Mouse (Mus musculus) liver, embryonic 16.5 days (tissue): ENCODE data around the gene Xaf1. TPM values are rescaled to one million over a fixed set of nuclear protein-coding genes. Genes with fewer than 3 reads are reported as not detected.

Experiments used
- ATAC-seq: fragments of 200-750 bp; cut with Nextera tagmentation; 2 replicates; pipeline ENCODE4 v1.8.0; 2017; ENCODE audit warnings: low read depth, mild to moderate bottlenecking, moderate number of reproducible peaks, moderate library complexity
- H3K27ac ChIP-seq: fragments of 300-500 bp; sonication (generic); 2 replicates; pipeline ENCODE4 v1.5.1; 2014; ENCODE audit warnings: mild to moderate bottlenecking, low read length
- H3K27me3 ChIP-seq: fragments of 300-500 bp; sonication (generic); 2 replicates; pipeline ENCODE4 v1.6.1; 2014; ENCODE audit warnings: low read depth, low read length, mixed read lengths; ENCODE audit not compliant: control insufficient read depth, insufficient read depth
- H3K36me3 ChIP-seq: fragments of 300-500 bp; sonication (generic); 2 replicates; pipeline ENCODE4 v1.6.1; 2014; ENCODE audit warnings: mild to moderate bottlenecking; ENCODE audit not compliant: control insufficient read depth, insufficient read depth
- H3K4me1 ChIP-seq: fragments of 300-500 bp; sonication (generic); 2 replicates; pipeline ENCODE4 v1.6.1; 2014; ENCODE audit warnings: low read depth, low read length, mixed read lengths; ENCODE audit not compliant: control insufficient read depth
- H3K4me2 ChIP-seq: fragments of 300-500 bp; sonication (generic); 2 replicates; pipeline ENCODE4 v1.6.1; 2014; ENCODE audit warnings: low read depth, low read length, mixed read lengths
- H3K4me3 ChIP-seq: fragments of 300-500 bp; sonication (generic); 2 replicates; pipeline ENCODE4 v1.5.1; 2014; ENCODE audit warnings: low read depth, mild to moderate bottlenecking, low read length
- H3K9ac ChIP-seq: fragments of 300-500 bp; sonication (generic); 2 replicates; pipeline ENCODE4 v1.6.1; 2014; ENCODE audit warnings: low read depth, low read length
- H3K9me3 ChIP-seq: fragments of 300-500 bp; sonication (generic); replicated peaks from 2 replicates; pipeline ENCODE4 v1.6.1; 2016; ENCODE audit warnings: low read length; ENCODE audit not compliant: control insufficient read depth
- WGBS: fragments of 180-500 bp; shearing (Covaris S2); extraction: QIAGEN DNeasy Blood & Tissue Kit; methylation state at CpG from one replicate; pipeline ENCODE4 v1.1.7; 2014; ENCODE audit not compliant: insufficient replicate concordance; 5-methylcytosine and 5-hydroxymethylcytosine counted together
- polyA plus RNA-seq: library from polyadenylated mRNA; unstranded; fragments of >200 nt; fragmentation: Nextera tagmentation; extraction: Ambion mirVana; gene quantifications from 2 replicates; pipeline ENCODE4 v1.2.1, GENCODE M21; 2015

The Xaf1 gene
- polyA plus RNA-seq, result 2.7 and 3.4 TPM in 2 replicates

DNA sequence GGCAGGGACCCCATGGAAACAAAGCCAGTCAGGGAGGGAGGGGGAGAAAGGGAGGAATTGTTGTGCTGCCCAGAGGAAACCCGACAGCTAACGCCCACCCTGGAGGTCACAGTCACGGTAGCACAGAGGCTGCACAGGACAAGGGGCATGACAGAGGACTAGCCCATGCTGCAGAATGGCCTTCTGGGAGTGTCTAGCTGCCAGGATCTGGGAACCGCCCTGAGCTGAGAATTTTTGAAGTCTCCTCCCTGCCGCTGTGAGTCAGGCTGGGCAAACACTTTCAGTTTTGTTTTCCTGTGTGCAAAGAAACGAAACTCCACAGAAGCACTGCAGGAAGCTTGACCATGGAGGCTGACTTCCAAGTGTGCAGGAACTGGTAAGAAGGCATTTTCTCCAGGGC is at the start of gene Xaf1:
Gene Xaf1, plus strand, starts transcription at position 296 of the 400 bp plus-strand sequence.
- H3K36me3 ChIP-seq, result no peaks in the 10 kb centered on the region
- no peak for ATAC-seq
- peak within 1 kb of the TSS; percentile 28; the same call in 1 of the 2 replicates for H3K9ac ChIP-seq
- peak within 1 kb of the TSS; percentile 48 for H3K4me3 ChIP-seq
- no peaks in the 10 kb centered on the region; the same call in 1 of the 2 replicates for H3K4me1 ChIP-seq
- peak within 1 kb of the TSS; percentile 49 for H3K4me2 ChIP-seq
- H3K27me3 ChIP-seq, result no peaks in the 10 kb centered on the region
- H3K27ac ChIP-seq, result no peak within 1 kb of the TSS
- H3K9me3 ChIP-seq, result no peaks in the 10 kb centered on the region
- WGBS, result 1% methylated on average over 6 of the region's 6 CpGs

DNA sequence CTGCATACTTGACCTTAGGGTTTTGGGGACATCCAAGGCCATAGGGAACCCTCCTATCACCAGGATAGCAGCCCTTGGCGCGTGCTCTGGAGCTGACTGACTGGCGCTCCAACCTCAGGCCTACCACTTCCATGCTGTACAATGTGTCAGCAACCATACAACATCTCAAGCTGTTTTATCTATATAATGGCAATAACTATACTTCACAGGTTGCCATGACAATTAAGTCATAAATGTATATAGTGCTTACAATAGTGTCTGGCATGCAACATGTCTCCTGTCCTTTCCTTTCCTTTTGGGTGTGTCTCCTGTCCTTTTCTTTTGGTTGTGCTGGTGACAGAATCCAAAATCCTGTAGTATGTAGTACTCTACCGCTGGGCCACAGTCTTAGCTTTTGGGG is 45.8 kb upstream of the Xaf1 start:
- H3K27me3 ChIP-seq, result peaks cover under 1% of the 10 kb centered on the region; the same call in 1 of the 2 replicates
- H3K27ac ChIP-seq, result no peak overlapping the region
- 81% methylated on average over 4 of the region's 4 CpGs for WGBS
- H3K36me3 ChIP-seq, result no peaks in the 10 kb centered on the region
- no peak for ATAC-seq
- H3K9me3 ChIP-seq, result no peaks in the 10 kb centered on the region
- no peaks in the 10 kb centered on the region for H3K4me1 ChIP-seq
- H3K4me3 ChIP-seq, result no peak overlapping the region
- H3K9ac ChIP-seq, result no peak overlapping the region
- no peak overlapping the region for H3K4me2 ChIP-seq

DNA sequence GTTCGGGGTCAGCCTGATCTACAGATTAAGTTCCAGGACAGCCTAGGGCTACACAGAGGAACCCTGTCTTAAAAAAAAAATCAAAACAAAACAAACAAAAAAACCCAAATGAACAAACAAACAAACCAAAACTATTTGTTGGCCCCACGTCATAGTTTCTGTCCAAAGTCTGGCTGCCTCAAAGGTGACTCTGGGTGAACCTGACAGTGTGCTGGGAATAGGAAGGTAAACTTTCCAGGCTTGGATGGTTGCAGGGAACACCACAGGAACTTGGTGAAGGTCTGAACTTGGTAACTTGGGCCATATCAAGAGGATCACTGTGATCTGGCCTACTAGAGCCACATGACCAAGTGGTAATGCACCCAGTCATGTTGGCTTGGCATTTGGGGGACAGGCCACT is 45.0 kb upstream of the Xaf1 start:
- Histone ChIP-seq H3K27me3 (no peaks in the 10 kb centered on the region), H3K27ac (no peak overlapping the region), H3K4me1 (no peaks in the 10 kb centered on the region), H3K9me3 (no peaks in the 10 kb centered on the region), H3K9ac (no peak overlapping the region), H3K36me3 (no peaks in the 10 kb centered on the region), H3K4me3 (no peak overlapping the region), H3K4me2 (no peak overlapping the region)
- WGBS, result 39% methylated on average over 2 of the region's 2 CpGs
- no peak for ATAC-seq

DNA sequence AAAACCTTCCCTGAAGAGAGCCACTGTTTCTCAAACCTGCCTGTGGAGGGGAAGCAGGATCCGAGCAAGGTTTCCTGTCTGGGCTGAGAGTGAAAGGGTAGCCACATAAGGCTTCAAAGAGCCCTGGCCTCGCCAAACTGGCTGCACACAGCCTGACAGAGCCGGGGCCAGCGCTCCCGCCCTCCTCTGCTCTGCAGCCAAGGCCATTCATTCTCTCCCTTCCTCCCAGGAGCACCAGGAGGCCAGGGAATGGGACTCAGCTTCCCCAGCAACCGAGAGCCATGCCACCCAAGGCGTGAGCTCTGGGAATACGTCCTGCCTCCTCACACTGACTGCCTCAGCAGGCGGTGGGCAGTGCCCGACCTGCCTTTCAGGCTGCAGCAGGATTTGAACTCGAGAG is 35.9 kb upstream of the Xaf1 start:
- Histone ChIP-seq H3K9ac (no peak overlapping the region), H3K4me2 (no peak overlapping the region), H3K36me3 (no peaks in the 10 kb centered on the region), H3K27ac (no peak overlapping the region), H3K27me3 (peaks cover 28% of the 10 kb centered on the region), H3K4me3 (no peak overlapping the region), H3K4me1 (no peaks in the 10 kb centered on the region), H3K9me3 (no peaks in the 10 kb centered on the region)
- WGBS, result 7% methylated on average over 11 of the region's 11 CpGs
- ATAC-seq, result no peak

DNA sequence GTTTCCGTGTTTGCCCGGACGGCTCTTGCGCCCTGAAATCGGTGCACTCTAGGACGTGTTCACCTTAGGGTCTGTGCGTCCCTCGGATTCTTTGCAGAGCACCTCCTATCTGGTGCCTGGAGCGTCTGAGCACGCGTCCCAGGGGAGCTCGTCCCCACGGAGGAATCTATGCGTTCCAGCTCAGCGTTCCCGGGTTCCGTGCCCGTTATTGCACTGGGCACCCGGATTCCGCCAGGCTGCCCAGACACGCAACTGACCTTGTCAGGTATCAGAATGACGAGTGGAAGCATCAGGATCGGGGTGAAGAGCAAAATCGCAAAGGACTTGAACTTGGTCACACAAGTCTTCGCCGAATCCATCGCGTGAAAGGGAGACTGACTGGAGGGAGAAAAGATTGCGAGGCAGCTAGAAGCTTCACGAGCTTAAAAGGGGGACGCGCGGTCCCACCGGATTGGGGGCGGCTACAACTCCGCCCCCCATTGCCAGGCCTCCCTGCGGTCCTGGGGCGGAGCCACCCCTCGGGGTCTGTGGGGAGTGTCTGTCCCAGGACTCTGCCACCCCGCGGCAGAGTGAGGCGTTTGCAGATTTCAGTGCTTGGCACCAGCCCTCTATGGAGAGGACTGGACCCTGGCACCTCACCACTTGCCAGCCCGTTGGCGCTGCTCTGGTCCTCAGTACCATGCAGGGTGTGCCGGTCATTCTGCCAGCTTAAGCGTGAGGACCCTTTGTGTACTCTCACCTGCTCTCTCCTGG is 35.0 kb upstream of the Xaf1 start:
- Histone ChIP-seq H3K27ac (no peak overlapping the region), H3K27me3 (peaks cover 28% of the 10 kb centered on the region), H3K9ac (no peak overlapping the region), H3K4me3 (peak overlapping the region; percentile 38), H3K4me2 (peak overlapping the region; percentile 55), H3K9me3 (no peaks in the 10 kb centered on the region), H3K36me3 (no peaks in the 10 kb centered on the region), H3K4me1 (no peaks in the 10 kb centered on the region)
- WGBS, result 1% methylated on average over 46 of the region's 46 CpGs
- ATAC-seq, result no peak

DNA sequence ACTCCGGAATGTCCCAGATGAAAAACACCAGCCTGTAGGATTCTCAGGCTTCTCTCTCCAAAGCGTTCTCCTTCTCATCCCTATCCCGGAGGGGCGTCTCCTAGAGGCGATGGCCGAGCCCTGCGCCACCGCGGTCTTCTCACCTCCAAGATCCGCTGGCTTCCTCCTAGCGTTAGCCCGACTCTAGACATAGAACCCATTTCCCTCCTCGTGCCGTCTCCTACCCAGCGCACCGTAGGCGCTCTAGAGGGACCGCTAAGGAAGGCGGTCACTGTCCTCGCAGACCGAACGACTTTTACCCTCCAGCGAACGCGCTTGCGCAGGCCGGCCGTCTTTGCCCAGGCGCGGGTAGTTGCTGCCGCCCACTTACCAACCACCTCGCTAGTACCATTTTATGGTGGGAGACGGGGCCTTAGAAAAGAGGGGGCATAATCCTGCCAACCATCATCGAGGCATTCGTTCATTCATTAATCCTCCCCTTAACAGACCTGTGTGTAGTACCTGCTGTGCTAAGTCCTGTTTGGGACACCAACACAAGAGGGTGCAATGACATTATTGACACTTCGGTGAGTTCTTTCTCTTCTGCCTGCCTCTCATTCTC is 34.4 kb upstream of the Xaf1 start, which contains the start of gene Slc13a5:
Gene Slc13a5, minus strand, starts transcription at position 263 of the 601 bp plus-strand sequence.
- Histone ChIP-seq H3K4me1 (no peaks in the 10 kb centered on the region), H3K9ac (no peak within 1 kb of the TSS), H3K27ac (no peak within 1 kb of the TSS), H3K4me2 (peak within 1 kb of the TSS; percentile 55), H3K4me3 (peak within 1 kb of the TSS; percentile 38), H3K27me3 (peaks cover 28% of the 10 kb centered on the region), H3K9me3 (no peaks in the 10 kb centered on the region), H3K36me3 (no peaks in the 10 kb centered on the region)
- WGBS, result 3% methylated on average over 36 of the region's 36 CpGs
- no peak for ATAC-seq

DNA sequence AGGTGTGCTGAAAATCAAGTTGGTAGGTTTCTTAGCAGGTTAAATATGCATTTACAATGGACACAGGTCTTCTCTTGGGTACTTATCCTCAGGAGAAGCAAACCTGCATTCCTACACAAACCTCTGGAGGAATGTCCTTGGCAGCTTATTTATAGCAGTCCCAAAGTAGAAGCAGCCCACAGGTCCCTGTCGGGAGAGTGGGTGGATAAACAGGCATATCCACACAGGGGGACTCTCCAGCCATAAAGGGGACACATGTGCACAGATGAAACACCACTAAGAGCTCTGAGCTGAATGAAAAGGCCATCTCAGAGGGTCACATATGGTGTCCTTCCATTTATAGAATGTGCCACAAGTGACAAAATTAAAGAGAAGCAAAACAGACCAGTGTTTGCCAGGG is 29.7 kb upstream of the Xaf1 start:
- Histone ChIP-seq H3K27ac (no peak overlapping the region), H3K9me3 (no peaks in the 10 kb centered on the region), H3K36me3 (no peaks in the 10 kb centered on the region), H3K4me3 (no peak overlapping the region), H3K9ac (no peak overlapping the region), H3K4me1 (no peaks in the 10 kb centered on the region), H3K27me3 (peaks cover 6% of the 10 kb centered on the region), H3K4me2 (no peak overlapping the region)
- ATAC-seq, result no peak
- WGBS, result 24% methylated on average over 1 of the region's 1 CpGs

DNA sequence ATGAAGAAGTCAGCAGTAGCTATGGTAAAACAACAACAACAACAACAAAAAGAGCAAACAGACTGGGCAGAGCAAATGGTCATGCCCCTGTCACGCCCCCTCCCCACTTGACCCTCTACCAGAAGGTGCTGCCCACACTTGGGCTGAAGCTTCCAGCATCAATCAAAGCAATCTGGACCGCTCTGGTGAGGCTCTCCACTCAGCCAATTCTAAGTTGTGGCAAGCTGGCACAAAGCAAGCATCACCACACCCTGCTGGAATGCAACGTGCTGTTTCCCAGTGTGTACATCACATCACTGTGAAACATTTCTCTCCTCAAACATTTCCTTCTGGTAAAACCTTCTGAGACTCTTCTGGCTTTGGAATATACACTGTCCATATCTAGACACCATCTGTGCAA is 28.1 kb upstream of the Xaf1 start:
- WGBS, result 41% methylated on average over 3 of the region's 3 CpGs
- H3K27ac ChIP-seq, result no peak overlapping the region
- no peak overlapping the region for H3K4me2 ChIP-seq
- H3K9me3 ChIP-seq, result no peaks in the 10 kb centered on the region
- no peak for ATAC-seq
- H3K4me3 ChIP-seq, result no peak overlapping the region
- no peak overlapping the region for H3K9ac ChIP-seq
- H3K27me3 ChIP-seq, result no peaks in the 10 kb centered on the region
- no peaks in the 10 kb centered on the region for H3K36me3 ChIP-seq
- no peaks in the 10 kb centered on the region for H3K4me1 ChIP-seq

DNA sequence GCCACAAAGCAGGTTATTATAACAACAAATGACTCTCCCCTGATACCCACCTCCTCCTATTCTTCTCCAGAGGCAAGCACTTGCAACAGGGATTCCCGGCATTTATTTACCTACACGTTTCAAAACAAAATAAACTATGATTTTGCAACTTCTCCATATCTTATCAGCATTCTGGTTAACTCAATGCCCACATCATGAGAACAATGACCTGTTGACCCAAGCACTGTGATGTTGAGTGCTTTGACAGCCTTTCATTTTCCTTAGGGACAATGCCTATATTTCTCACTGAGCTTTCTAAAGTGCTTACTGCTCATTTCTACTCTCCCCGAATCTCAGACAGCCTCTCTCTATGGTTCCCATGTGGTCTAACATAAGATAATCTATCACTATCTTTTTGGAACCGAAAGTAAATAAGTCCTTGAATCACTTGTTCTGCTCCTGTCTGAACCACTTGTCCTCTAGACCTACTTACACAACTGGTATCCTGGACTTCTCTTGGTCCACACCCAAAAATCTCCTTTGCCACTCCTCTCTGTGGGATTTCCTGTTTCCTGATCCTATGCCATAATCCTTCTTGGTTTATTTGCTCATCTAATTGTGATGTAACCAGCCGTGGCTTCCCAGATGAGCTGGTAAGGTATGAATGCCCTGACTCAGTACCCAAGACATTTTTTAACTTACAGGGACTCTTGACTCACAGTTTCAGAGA is 20.1 kb upstream of the Xaf1 start:
- Histone ChIP-seq H3K27me3 (no peaks in the 10 kb centered on the region), H3K9ac (no peak overlapping the region), H3K4me1 (no peaks in the 10 kb centered on the region), H3K27ac (no peak overlapping the region), H3K9me3 (no peaks in the 10 kb centered on the region), H3K4me2 (no peak overlapping the region), H3K36me3 (no peaks in the 10 kb centered on the region), H3K4me3 (no peak overlapping the region)
- WGBS, result 55% methylated on average over 5 of the region's 5 CpGs
- no peak for ATAC-seq
